Mouse (Mus musculus): ENCODE measurements around the gene Ksr1. TPM values are rescaled to one million over a fixed set of nuclear protein-coding genes. Genes with fewer than 3 reads are reported as not detected.
A peak's percentile ranks its signal among the peaks of the same experiment; 100 is the strongest.

Gene Ksr1
- polyA plus RNA-seq, 1 experiment: 18.2 TPM

GRCm38 (mm10) chr11:79055161-79055560 lies 91.0 kb downstream of the Ksr1 start:
- 82% methylated on average over 8 of the region's 8 CpGs for WGBS
- no peak overlapping the region for H3K27ac ChIP-seq (ENCODE audit: control insufficient read depth, insufficient read depth, low read depth, low read length, poor library complexity)
- no peak overlapping the region for H3K4me3 ChIP-seq (replicated peaks; ENCODE audit: control insufficient read depth, low read depth, low read length)
- TF ChIP-seq CTCF (IDR thresholded peaks at IDR 0.05; ENCODE audit: control insufficient read depth, insufficient read depth, low read length): no peak
- TF ChIP-seq POLR2A (IDR thresholded peaks at IDR 0.05; ENCODE audit: borderline replicate concordance, control insufficient read depth, low read depth, low read length): no peak
- peaks cover 4% of the 10 kb centered on the region for H3K4me1 ChIP-seq (ENCODE audit: control insufficient read depth, insufficient read depth, low read length)

DNA sequence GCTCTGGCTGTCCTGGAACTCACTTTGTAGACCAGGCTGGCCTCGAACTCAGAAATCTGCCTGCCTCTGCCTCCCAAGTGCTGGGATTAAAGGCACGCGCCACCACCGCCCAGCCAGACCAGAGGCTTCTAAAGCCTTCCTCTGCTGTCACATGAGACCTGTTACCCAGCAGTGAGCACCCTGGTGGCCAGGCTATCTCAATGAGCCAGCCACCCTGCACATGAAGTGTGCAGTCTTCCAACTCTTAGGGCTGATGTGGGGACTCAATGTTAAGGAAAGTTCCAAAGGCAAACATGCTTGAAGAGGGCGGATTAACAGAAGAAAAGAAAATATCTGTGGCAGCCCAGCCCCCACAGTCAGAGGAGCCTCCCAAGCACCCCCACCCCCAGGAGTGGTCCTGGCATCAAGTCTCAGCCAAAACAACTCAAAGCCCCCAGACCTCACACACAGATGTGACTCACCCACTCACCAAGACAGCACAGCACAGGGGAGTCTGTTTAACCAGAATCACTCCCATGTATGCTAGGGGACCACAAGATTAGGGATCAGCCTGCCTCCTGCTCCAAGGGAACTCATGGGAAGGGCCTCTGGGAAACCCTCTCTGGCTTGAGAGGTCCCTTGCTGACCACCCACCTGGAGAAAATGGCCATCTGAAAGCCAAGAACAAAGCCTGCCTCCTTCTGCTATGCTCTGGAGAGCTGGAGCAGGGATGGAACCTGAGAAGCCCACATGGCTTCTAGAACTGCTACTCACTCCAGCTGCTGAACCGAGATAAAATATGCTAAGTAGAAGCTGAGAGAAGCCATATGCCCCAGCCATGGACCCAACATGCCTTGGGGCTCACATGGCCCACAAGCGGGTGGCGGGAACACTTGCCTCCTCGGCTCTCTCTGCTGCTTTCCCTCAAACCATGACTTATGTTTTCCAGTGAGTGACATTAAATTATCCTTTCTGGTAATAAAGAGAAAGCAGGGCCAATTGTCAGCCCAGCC lies 91.8 kb downstream of the Ksr1 start:
- 70% methylated on average over 9 of the region's 9 CpGs for WGBS
- Histone ChIP-seq H3K4me1 (ENCODE audit: control insufficient read depth, insufficient read depth, low read length) (peaks cover 3% of the 10 kb centered on the region; the same call in 1 of the 2 replicates), H3K4me3 (replicated peaks; ENCODE audit: control insufficient read depth, low read depth, low read length) (no peak overlapping the region), H3K27ac (ENCODE audit: control insufficient read depth, insufficient read depth, low read depth, low read length, poor library complexity) (no peak overlapping the region)
- TF ChIP-seq CTCF (IDR thresholded peaks at IDR 0.05; ENCODE audit: control insufficient read depth, insufficient read depth, low read length): no peak
- no peak for TF ChIP-seq POLR2A (IDR thresholded peaks at IDR 0.05; ENCODE audit: borderline replicate concordance, control insufficient read depth, low read depth, low read length)

GRCm38 (mm10) chr11:79053437-79053836 lies 92.8 kb downstream of the Ksr1 start:
- no peak overlapping the region for H3K27ac ChIP-seq (ENCODE audit: control insufficient read depth, insufficient read depth, low read depth, low read length, poor library complexity)

DNA sequence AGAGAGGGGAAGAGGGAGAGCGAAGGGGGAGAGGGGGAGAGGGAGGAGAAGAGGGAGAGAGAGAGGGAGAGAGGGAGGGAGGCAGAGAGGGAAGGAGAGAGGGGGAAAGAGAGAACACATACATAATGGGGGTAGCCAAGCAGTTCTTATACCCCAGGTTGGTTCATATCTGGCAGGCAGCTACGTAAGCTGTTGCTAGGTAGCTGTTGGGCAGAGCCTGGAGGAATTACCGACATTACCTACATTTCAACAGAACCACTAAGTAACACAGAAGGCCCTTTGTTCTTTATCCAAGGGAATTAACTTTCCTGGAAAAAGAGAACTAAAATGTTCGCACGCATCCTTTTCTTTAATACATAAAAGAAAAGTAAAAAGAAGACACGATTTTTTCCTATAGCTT lies 93.4 kb downstream of the Ksr1 start:
- WGBS: 81% methylated on average over 6 of the region's 6 CpGs
- Histone ChIP-seq H3K4me3 (replicated peaks; ENCODE audit: control insufficient read depth, low read depth, low read length) (no peak overlapping the region), H3K27ac (ENCODE audit: control insufficient read depth, insufficient read depth, low read depth, low read length, poor library complexity) (no peak overlapping the region), H3K4me1 (ENCODE audit: control insufficient read depth, insufficient read depth, low read length) (peaks cover 3% of the 10 kb centered on the region; the same call in 1 of the 2 replicates)
- TF ChIP-seq POLR2A (IDR thresholded peaks at IDR 0.05; ENCODE audit: borderline replicate concordance, control insufficient read depth, low read depth, low read length): no peak
- TF ChIP-seq CTCF (IDR thresholded peaks at IDR 0.05; ENCODE audit: control insufficient read depth, insufficient read depth, low read length): no peak

More at GRCm38 (mm10) chr11:79053437-79053836, 92.8 kb downstream of the Ksr1 start:
- no peak overlapping the region for H3K4me3 ChIP-seq (replicated peaks; ENCODE audit: control insufficient read depth, low read depth, low read length)
- TF ChIP-seq POLR2A (IDR thresholded peaks at IDR 0.05; ENCODE audit: borderline replicate concordance, control insufficient read depth, low read depth, low read length) (no peak), CTCF (IDR thresholded peaks at IDR 0.05; ENCODE audit: control insufficient read depth, insufficient read depth, low read length) (no peak)
- peaks cover 3% of the 10 kb centered on the region; the same call in 1 of the 2 replicates for H3K4me1 ChIP-seq (ENCODE audit: control insufficient read depth, insufficient read depth, low read length)

DNA sequence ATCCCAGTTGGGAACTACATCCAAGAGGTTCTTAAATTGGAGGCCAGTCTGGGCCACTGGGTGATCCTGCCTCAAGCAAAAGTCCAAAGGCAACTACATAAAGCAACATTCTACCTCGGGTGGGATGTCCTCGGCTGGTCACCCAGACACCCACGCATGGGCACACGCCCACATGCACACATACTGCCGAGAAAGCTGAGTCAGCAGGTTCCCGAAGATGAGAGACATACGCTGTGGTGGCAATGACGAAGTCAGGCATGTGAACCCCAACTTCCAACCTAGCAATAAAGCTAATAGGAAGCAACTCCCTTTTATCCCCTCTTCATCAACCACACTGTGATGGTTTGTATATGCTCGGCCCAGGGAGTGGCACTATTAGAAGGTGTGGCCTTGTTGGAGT lies 94.7 kb downstream of the Ksr1 start:
- peaks cover 3% of the 10 kb centered on the region; the same call in 1 of the 2 replicates for H3K4me1 ChIP-seq (ENCODE audit: control insufficient read depth, insufficient read depth, low read length)
- WGBS: 26% methylated on average over 9 of the region's 9 CpGs
- TF ChIP-seq CTCF (IDR thresholded peaks at IDR 0.05; ENCODE audit: control insufficient read depth, insufficient read depth, low read length) (no peak), POLR2A (IDR thresholded peaks at IDR 0.05; ENCODE audit: borderline replicate concordance, control insufficient read depth, low read depth, low read length) (no peak)
- H3K27ac ChIP-seq (ENCODE audit: control insufficient read depth, insufficient read depth, low read depth, low read length, poor library complexity): no peak overlapping the region
- no peak overlapping the region for H3K4me3 ChIP-seq (replicated peaks; ENCODE audit: control insufficient read depth, low read depth, low read length)

DNA sequence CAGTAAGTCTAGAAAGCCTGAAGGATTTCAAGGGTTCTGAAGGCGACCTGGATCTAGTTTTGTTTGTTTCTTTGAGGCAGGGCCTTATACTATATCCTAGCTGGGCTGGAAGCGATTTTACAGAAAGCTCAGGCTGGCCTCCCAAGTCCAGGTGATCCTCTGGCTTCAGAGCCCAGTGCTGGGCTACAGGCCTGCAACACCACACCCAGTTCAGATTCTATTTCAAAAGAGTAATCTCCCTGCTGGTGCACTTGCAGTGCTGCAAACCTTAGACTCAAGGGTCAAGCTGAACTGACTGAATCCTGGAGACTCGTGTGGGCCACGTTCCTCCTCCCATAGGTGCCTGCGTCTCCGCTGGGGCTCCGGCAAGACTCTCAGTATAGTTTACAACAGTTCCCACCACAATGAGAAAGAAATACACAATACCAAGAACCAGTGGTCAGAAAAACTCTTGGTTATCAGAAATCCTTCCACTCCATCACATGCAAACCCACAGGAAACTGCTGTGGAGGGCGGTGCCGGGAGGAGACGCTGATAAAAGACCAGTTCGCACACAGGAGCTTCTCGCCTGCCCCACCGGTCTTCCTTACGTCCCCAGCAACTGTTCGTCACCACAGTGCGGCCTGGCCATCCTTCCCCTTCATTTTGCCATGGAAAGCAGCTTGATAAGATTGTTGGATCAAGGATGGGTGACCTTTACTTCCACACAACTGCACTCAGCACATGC lies 95.3 kb downstream of the Ksr1 start:
- TF ChIP-seq CTCF (IDR thresholded peaks at IDR 0.05; ENCODE audit: control insufficient read depth, insufficient read depth, low read length): no peak
- TF ChIP-seq POLR2A (IDR thresholded peaks at IDR 0.05; ENCODE audit: borderline replicate concordance, control insufficient read depth, low read depth, low read length): no peak
- no peak overlapping the region for H3K27ac ChIP-seq (ENCODE audit: control insufficient read depth, insufficient read depth, low read depth, low read length, poor library complexity)
- peaks cover 3% of the 10 kb centered on the region; the same call in 1 of the 2 replicates for H3K4me1 ChIP-seq (ENCODE audit: control insufficient read depth, insufficient read depth, low read length)
- WGBS: 24% methylated on average over 16 of the region's 16 CpGs
- H3K4me3 ChIP-seq (replicated peaks; ENCODE audit: control insufficient read depth, low read depth, low read length): no peak overlapping the region

DNA sequence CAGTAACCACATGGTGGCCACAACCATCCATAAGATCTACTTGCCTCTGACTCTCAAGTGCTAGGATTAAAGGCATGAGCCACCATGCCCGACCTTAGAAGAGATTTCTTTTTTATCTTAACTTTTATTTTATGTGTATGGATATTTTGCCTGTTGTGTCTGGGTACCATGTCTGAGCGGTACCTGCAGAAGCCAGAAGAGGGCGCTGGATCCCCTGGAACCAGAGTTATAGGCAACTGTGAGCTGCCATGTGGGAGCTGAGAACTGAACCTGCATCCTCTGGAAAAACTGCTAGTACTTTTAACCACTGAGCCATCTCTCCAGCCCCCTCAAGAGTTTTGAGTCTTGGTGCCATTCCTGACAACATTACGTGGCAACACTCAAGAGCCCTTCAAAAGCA lies 97.3 kb downstream of the Ksr1 start:
- Histone ChIP-seq H3K27ac (ENCODE audit: control insufficient read depth, insufficient read depth, low read depth, low read length, poor library complexity) (no peak overlapping the region), H3K4me3 (replicated peaks; ENCODE audit: control insufficient read depth, low read depth, low read length) (no peak overlapping the region), H3K4me1 (ENCODE audit: control insufficient read depth, insufficient read depth, low read length) (peaks cover 3% of the 10 kb centered on the region; the same call in 1 of the 2 replicates)
- WGBS: 85% methylated on average over 4 of the region's 4 CpGs
- TF ChIP-seq CTCF (IDR thresholded peaks at IDR 0.05; ENCODE audit: control insufficient read depth, insufficient read depth, low read length): peak; percentile 32; the same call in 1 of the 2 replicates
- no peak for TF ChIP-seq POLR2A (IDR thresholded peaks at IDR 0.05; ENCODE audit: borderline replicate concordance, control insufficient read depth, low read depth, low read length)

Data from bone marrow, adult 2 months (tissue).